In the genomic region with DNA sequence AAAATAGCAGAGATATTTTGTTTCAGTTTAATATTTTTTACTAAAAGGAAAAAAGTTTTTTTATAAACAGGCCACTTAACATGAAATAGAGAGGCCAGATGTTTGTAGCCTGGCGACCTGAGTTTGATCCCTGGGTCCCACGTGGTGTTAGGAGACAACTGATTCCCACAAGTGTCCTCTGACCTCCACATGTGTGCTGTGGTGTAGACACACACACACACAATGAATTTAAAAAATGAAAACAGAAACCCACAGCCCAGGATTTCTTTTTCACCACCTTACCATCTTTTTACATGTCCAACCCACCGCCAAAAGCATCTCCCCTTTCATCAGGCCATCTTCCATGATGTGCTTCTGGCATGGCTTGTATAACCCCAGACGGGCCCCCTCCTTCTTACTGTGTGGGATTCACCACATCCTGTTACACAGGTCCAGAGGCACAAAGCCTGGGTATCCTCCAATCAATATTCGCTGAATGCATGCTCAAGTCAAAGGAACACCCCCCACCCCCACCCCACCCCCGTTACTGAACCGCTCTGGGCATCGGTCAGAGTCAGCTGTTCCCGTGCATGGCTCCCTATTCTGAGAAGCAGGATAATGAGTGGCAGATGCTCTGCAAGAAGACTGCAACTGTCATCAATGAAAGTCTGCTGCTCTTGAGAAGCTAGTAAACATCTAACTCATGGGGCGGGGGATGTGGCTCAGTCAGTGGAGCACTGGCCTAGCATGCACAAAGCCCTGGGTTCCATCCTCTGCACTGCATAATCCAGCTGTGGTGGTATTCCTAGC, we compare ENCODE assay signal across 10 mouse cellular contexts. TPM values are rescaled to one million over a fixed set of nuclear protein-coding genes. Genes with fewer than 3 reads are reported as not detected.
DNase-seq lines count a peak whose midpoint lies in the region; ATAC-seq and TF ChIP-seq lines count a peak whose summit lies in the region.
"Had no signal": no experiment of that assay in that cellular context is flagged by ENCODE, and none has a peak within 500 bp of the region (broad histone marks: within the 10 kb centered on the region; RNA-seq: fewer than 3 reads in every experiment).

No protein-coding gene starts in this region.

- 59% methylated on average over 10 of the region's 10 CpGs for WGBS in kidney, embryonic 14.5 days
- WGBS in heart, adult 2 months = 60% methylated on average over 10 of the region's 10 CpGs

- no peak overlapping the region for H3K4me3 ChIP-seq in kidney, embryonic 14.5 days (ENCODE audit: low read length)
- peak overlapping the region; percentile 44; the same call in 1 of the 2 replicates for H3K4me3 ChIP-seq in G1E (ENCODE audit: low read depth, low read length)
- H3K4me3 ChIP-seq in heart, adult 2 months = no peak overlapping the region
- H3K4me3 ChIP-seq: heart, embryonic 13.5 days had no signal

- H3K36me3 ChIP-seq in kidney, embryonic 14.5 days (ENCODE audit: control insufficient read depth, insufficient read depth, low read length) = no peaks in the 10 kb centered on the region
- H3K36me3 ChIP-seq in G1E (replicated peaks) = peaks cover 45% of the 10 kb centered on the region
- no peaks in the 10 kb centered on the region for H3K36me3 ChIP-seq in heart, adult 2 months (ENCODE audit: control insufficient read depth, insufficient read depth, low read length)

- H3K9ac ChIP-seq in kidney, embryonic 14.5 days (ENCODE audit: low read depth, low read length) = no peak overlapping the region
- H3K9ac ChIP-seq in heart, adult 2 months (ENCODE audit: low read depth, low read length) = no peak overlapping the region
- H3K9ac ChIP-seq: heart, embryonic 13.5 days had no signal

- no peak for TF ChIP-seq EP300 in heart, adult 2 months (IDR thresholded peaks at IDR 0.05; ENCODE audit: insufficient read depth, low read depth, low read length)

- H3K9me3 ChIP-seq in kidney, embryonic 14.5 days (ENCODE audit: control insufficient read depth, low read length) = no peaks in the 10 kb centered on the region
- no peaks in the 10 kb centered on the region for H3K9me3 ChIP-seq in G1E (replicated peaks)
- H3K9me3 ChIP-seq: heart, embryonic 13.5 days had no signal

- no peak overlapping the region for H3K27ac ChIP-seq in kidney, embryonic 14.5 days (ENCODE audit: low read depth, low read length)
- H3K27ac ChIP-seq in heart, adult 2 months = no peak overlapping the region

- intact Hi-C loops in heart, adult 2 months (cut with DNase I) = no loop called here

- H3K4me1 ChIP-seq in kidney, embryonic 14.5 days (ENCODE audit: control insufficient read depth, insufficient read depth, low read length) = peaks cover 13% of the 10 kb centered on the region
- peaks cover 60% of the 10 kb centered on the region for H3K4me1 ChIP-seq in G1E (ENCODE audit: insufficient read depth, low read depth, low read length)
- H3K4me1 ChIP-seq in heart, adult 2 months (ENCODE audit: control insufficient read depth, insufficient read depth, low read length) = peaks cover 9% of the 10 kb centered on the region

- no peak overlapping the region for H3K4me2 ChIP-seq in kidney, embryonic 14.5 days (replicated peaks; ENCODE audit: low read depth, low read length)
- H3K4me2 ChIP-seq: heart, embryonic 13.5 days had no signal

- peaks cover 5% of the 10 kb centered on the region; the same call in 1 of the 2 replicates for H3K79me2 ChIP-seq in heart, adult 2 months (replicated peaks; ENCODE audit: control insufficient read depth, insufficient read depth, low read length)

- no peak for DNase-seq in kidney, postnatal 14 days
- peak; percentile 53 for DNase-seq in G1E (ENCODE audit: low spot score)
- peak; percentile 60 to 62 for DNase-seq in natural killer cell, adult 2 months (ENCODE audit: low spot score in 2 of 2)
- no peak for DNase-seq in ovary, postnatal 36 days (ENCODE audit: low spot score)
- no peak for DNase-seq in cerebellum, postnatal 4 days (ENCODE audit: low spot score in 2 of 2)
- DNase-seq in heart, adult 2 months = no peak
- DNase-seq: lung, postnatal 4 days had no signal

- TF ChIP-seq CTCF in G1E (IDR thresholded peaks at IDR 0.05; ENCODE audit: low read depth, low read length) = no peak
- no peak for TF ChIP-seq CTCF in heart, adult 2 months (IDR thresholded peaks at IDR 0.05)

- no peaks in the 10 kb centered on the region for H3K27me3 ChIP-seq in kidney, embryonic 14.5 days (ENCODE audit: control insufficient read depth, insufficient read depth, low read length)
- no peaks in the 10 kb centered on the region for H3K27me3 ChIP-seq in G1E (ENCODE audit: insufficient read depth, low read length)
- no peaks in the 10 kb centered on the region for H3K27me3 ChIP-seq in heart, adult 2 months (ENCODE audit: control insufficient read depth, insufficient read depth, low read length)
- H3K27me3 ChIP-seq: heart, embryonic 13.5 days had no signal

- TF ChIP-seq POLR2A in heart, adult 2 months (IDR thresholded peaks at IDR 0.05; ENCODE audit: insufficient read depth, low read depth, low read length) = no peak

- ATAC-seq in kidney, embryonic 14.5 days (ENCODE audit: low FRiP score, low TSS enrichment) = 0 out of 2 replicates have a peak, but pooled peaks have one; percentile 32
- ATAC-seq in G1E (ENCODE audit: extremely low read depth, insufficient number of reproducible peaks, low FRiP score, poor library complexity, severe bottlenecking) = peak; percentile 40; the same call in 1 of the 2 replicates
- peak; percentile 59 to 68 for ATAC-seq in hematopoietic stem cell, adult 5-6 weeks (replicated peaks in 1 of 2; ENCODE audit: insufficient read depth in 1 of 2, low FRiP score in 2 of 2, low TSS enrichment in 1 of 2, low read depth in 1 of 2, poor library complexity in 2 of 2, severe bottlenecking in 2 of 2)

RNA-seq across cellular contexts. Expression of gene Fnbp1, which starts 25.7 kb away (rescaled TPM):
- 12.2 and 24.1 TPM in 2 replicates for polyA plus RNA-seq in kidney, embryonic 14.5 days (2014; fragmentation: Nextera tagmentation; extraction: Ambion mirVana)
- total RNA-seq in G1E (2014; fragmentation: Nextera tagmentation) = 68.4 and 79.6 TPM in 2 replicates
- 26.1 and 38.1 TPM in 2 replicates for total RNA-seq in G1E (2017)
- 61.7 and 77.8 TPM in 2 replicates for polyA plus RNA-seq in G1E (2012)
- 58.5 and 59.4 TPM in 2 replicates for total RNA-seq in hematopoietic stem cell, adult 5-6 weeks (2017)
- 10 to 100 TPM; 49.0 to 53.6 TPM for total RNA-seq in heart, adult 2 months (2021)
- 40.3 and 46.1 TPM in 2 replicates for polyA plus RNA-seq in heart, adult 2 months (2012; rRNA removed)

RNA-seq across cellular contexts. Expression of gene Gpr107, which starts 36.0 kb away (rescaled TPM):
- polyA plus RNA-seq in kidney, embryonic 14.5 days (2014; fragmentation: Nextera tagmentation; extraction: Ambion mirVana) = 26.6 and 27.5 TPM in 2 replicates
- total RNA-seq in G1E (2014; fragmentation: Nextera tagmentation) (50.5 and 74.9 TPM in 2 replicates), G1E (2017) (30.4 and 37.2 TPM in 2 replicates)
- polyA plus RNA-seq in G1E (2012) = 6.7 and 8.2 TPM in 2 replicates
- total RNA-seq in hematopoietic stem cell, adult 5-6 weeks (2017) = 11.8 and 17.9 TPM in 2 replicates
- 10 to 100 TPM; 29.0 to 30.9 TPM for total RNA-seq in heart, adult 2 months (2021)
- 16.0 and 32.3 TPM in 2 replicates for polyA plus RNA-seq in heart, adult 2 months (2012; rRNA removed)

Comparison
In these comparisons a context has a peak if more than half of its experiments do, and no peak if none do; other contexts are left out.
1. DNase-seq: peak in G1E (single experiment) and natural killer cell, adult 2 months (2 of 2); none in kidney, postnatal 14 days (single experiment), ovary, postnatal 36 days (single experiment), cerebellum, postnatal 4 days (0 of 2) and heart, adult 2 months (0 of 2).
2. Peak in every context shown above with its lines, with median percentiles within 50 percentile points of each other: ATAC-seq.